12 mouse cellular contexts compared by ENCODE assay signal in genomic region chr19:32373865-32374655, GRCm38 (mm10). TPM values are rescaled to one million over a fixed set of nuclear protein-coding genes. Genes with fewer than 3 reads are reported as not detected.
DNase-seq lines count a peak whose midpoint lies in the region; ATAC-seq lines count a peak whose summit lies in the region.
"Had no signal": no experiment of that assay in that cellular context is flagged by ENCODE, and none has a peak within 500 bp of the region (broad histone marks: within the 10 kb centered on the region; RNA-seq: fewer than 3 reads in every experiment).

No protein-coding gene starts in this region.

- no peak for ATAC-seq in neural tube, embryonic 11.5 days (ENCODE audit: insufficient read depth, low FRiP score, low TSS enrichment)
- ATAC-seq in heart, embryonic 11.5 days (replicated peaks; ENCODE audit: insufficient number of reproducible peaks, low FRiP score, low TSS enrichment): no peak
- ATAC-seq in kidney, embryonic 15.5 days (replicated peaks; ENCODE audit: low FRiP score): no peak

- WGBS in neural tube, embryonic 11.5 days: 77% methylated on average over 16 of the region's 16 CpGs
- WGBS in heart, embryonic 11.5 days (ENCODE audit: insufficient replicate concordance): 54% methylated on average over 16 of the region's 16 CpGs
- 47% methylated on average over 16 of the region's 16 CpGs for WGBS in kidney, embryonic 15.5 days

- no peaks in the 10 kb centered on the region for H3K36me3 ChIP-seq in neural tube, embryonic 11.5 days (ENCODE audit: control insufficient read depth, insufficient read depth, low read length)
- no peaks in the 10 kb centered on the region for H3K36me3 ChIP-seq in heart, embryonic 11.5 days (ENCODE audit: control insufficient read depth, insufficient read depth, low read length)
- H3K36me3 ChIP-seq in kidney, embryonic 15.5 days: no peaks in the 10 kb centered on the region
- H3K36me3 ChIP-seq: hindbrain, embryonic 12.5 days; liver, embryonic 13.5 days; midbrain, embryonic 12.5 days had no signal

- H3K9me3 ChIP-seq in neural tube, embryonic 11.5 days (ENCODE audit: control insufficient read depth, low read length): no peaks in the 10 kb centered on the region
- H3K9me3 ChIP-seq in heart, embryonic 11.5 days (replicated peaks; ENCODE audit: control insufficient read depth, low read length): no peaks in the 10 kb centered on the region
- no peaks in the 10 kb centered on the region for H3K9me3 ChIP-seq in kidney, embryonic 15.5 days (replicated peaks)
- H3K9me3 ChIP-seq: G1E; hindbrain, embryonic 12.5 days; liver, embryonic 13.5 days; midbrain, embryonic 12.5 days had no signal

- no peak overlapping the region for H3K4me2 ChIP-seq in neural tube, embryonic 11.5 days (ENCODE audit: low read depth)
- peak overlapping the region; percentile 22 for H3K4me2 ChIP-seq in heart, embryonic 11.5 days
- H3K4me2 ChIP-seq in kidney, embryonic 15.5 days: no peak overlapping the region
- H3K4me2 ChIP-seq: hindbrain, embryonic 12.5 days; liver, embryonic 13.5 days; midbrain, embryonic 12.5 days had no signal

- H3K27ac ChIP-seq in neural tube, embryonic 11.5 days (ENCODE audit: low read depth, low read length): no peak overlapping the region
- no peak overlapping the region for H3K27ac ChIP-seq in heart, embryonic 11.5 days (ENCODE audit: low read depth, low read length)
- 0 out of 2 replicates have a peak overlapping the region, but pooled peaks have one; percentile 27 for H3K27ac ChIP-seq in kidney, embryonic 15.5 days
- H3K27ac ChIP-seq: hindbrain, embryonic 12.5 days; liver, embryonic 13.5 days; midbrain, embryonic 12.5 days had no signal

- H3K27me3 ChIP-seq in neural tube, embryonic 11.5 days (ENCODE audit: control insufficient read depth, insufficient read depth, low read length): no peaks in the 10 kb centered on the region
- no peaks in the 10 kb centered on the region for H3K27me3 ChIP-seq in heart, embryonic 11.5 days (ENCODE audit: control insufficient read depth, insufficient read depth, low read length)
- no peaks in the 10 kb centered on the region for H3K27me3 ChIP-seq in kidney, embryonic 15.5 days
- H3K27me3 ChIP-seq: hindbrain, embryonic 12.5 days; liver, embryonic 13.5 days; midbrain, embryonic 12.5 days had no signal

- no peak overlapping the region for H3K9ac ChIP-seq in neural tube, embryonic 11.5 days (ENCODE audit: low read length)
- no peak overlapping the region for H3K9ac ChIP-seq in heart, embryonic 11.5 days (ENCODE audit: low read depth, low read length)
- no peak overlapping the region for H3K9ac ChIP-seq in kidney, embryonic 15.5 days
- H3K9ac ChIP-seq: hindbrain, embryonic 12.5 days; liver, embryonic 13.5 days; midbrain, embryonic 12.5 days had no signal

- no peak overlapping the region for H3K4me3 ChIP-seq in neural tube, embryonic 11.5 days (ENCODE audit: low read depth, low read length)
- H3K4me3 ChIP-seq in heart, embryonic 11.5 days (ENCODE audit: low read depth, low read length): no peak overlapping the region
- H3K4me3 ChIP-seq in kidney, embryonic 15.5 days (replicated peaks): no peak overlapping the region
- H3K4me3 ChIP-seq: hindbrain, embryonic 12.5 days; liver, embryonic 13.5 days; midbrain, embryonic 12.5 days had no signal

- DNase-seq in neural tube, embryonic 11.5 days (ENCODE audit: low spot score): peak; percentile 15
- no peak for DNase-seq in neural tube, embryonic 10.5 days (ENCODE audit: extremely low spot score, low spot score)
- peak; percentile 48 for DNase-seq in skeletal muscle tissue, adult 2 months (ENCODE audit: low read depth, low spot score)
- DNase-seq in right cerebral cortex, postnatal 14 days: no peak
- no peak for DNase-seq in cerebellum, postnatal 14 days
- DNase-seq in spleen, postnatal 4 days (ENCODE audit: low spot score in 2 of 2): no peak
- DNase-seq: liver, embryonic 13.5 days had no signal

- no peaks in the 10 kb centered on the region for H3K4me1 ChIP-seq in neural tube, embryonic 11.5 days (ENCODE audit: control insufficient read depth, insufficient read depth, low read length)
- H3K4me1 ChIP-seq in heart, embryonic 11.5 days (ENCODE audit: control insufficient read depth, insufficient read depth, low read length): peaks cover 42% of the 10 kb centered on the region
- H3K4me1 ChIP-seq in kidney, embryonic 15.5 days: peaks cover 35% of the 10 kb centered on the region

RNA-seq across cellular contexts. Expression of gene Sgms1, which starts 15.5 kb away (rescaled TPM):
- polyA plus RNA-seq in neural tube, embryonic 11.5 days (2014; fragmentation: Nextera tagmentation; extraction: Ambion mirVana): 11.0 and 14.1 TPM in 2 replicates
- 36.8 and 40.6 TPM in 2 replicates for polyA plus RNA-seq in heart, embryonic 11.5 days (2014; fragmentation: Nextera tagmentation; extraction: Ambion mirVana)
- 52.6 and 57.0 TPM in 2 replicates for polyA plus RNA-seq in kidney, embryonic 15.5 days (2015; fragmentation: Nextera tagmentation; extraction: Ambion mirVana)

Comparison
In these comparisons a context has a peak if more than half of its experiments do, and no peak if none do; other contexts are left out.
1. DNase-seq: peak in neural tube, embryonic 11.5 days (single experiment) and skeletal muscle tissue, adult 2 months (single experiment); none in neural tube, embryonic 10.5 days (single experiment), right cerebral cortex, postnatal 14 days (single experiment), cerebellum, postnatal 14 days (0 of 2) and spleen, postnatal 4 days (0 of 2).